Mouse (Mus musculus): ENCODE results near the gene Syde2. TPM values are rescaled to one million over a fixed set of nuclear protein-coding genes. Genes with fewer than 3 reads are reported as not detected.
A peak's percentile ranks its signal among the peaks of the same experiment; 100 is the strongest.
"Not testable (repeated sequence)": the region's sequence is repeated elsewhere in the genome, so short reads cannot be mapped to it uniquely, and the experiment has no call there.

Gene Syde2
- total RNA-seq, 2 experiments from 2014 or later, result 6.9 to 12.9 TPM

DNA sequence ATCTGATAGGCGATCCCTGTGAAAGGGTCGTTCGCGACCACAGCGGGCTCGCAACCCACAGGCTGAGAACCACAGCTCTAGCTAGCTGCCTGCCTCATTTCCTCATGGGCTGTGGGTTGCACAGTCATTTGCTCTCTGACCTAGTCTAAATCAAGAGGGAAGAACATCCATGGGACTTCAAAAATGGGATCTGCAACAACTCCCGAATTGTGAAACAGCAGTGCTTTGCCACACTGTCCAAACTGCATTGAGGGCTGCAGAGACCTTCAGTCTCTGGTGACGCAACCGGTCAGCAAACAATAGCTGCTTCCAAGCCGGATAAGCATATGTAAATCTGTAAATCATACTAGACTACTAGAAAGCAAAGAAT, 23.7 kb upstream of the Syde2 start:
- peak; percentile 36 for ATAC-seq (replicated peaks; ENCODE audit: low FRiP score, low TSS enrichment, poor library complexity, severe bottlenecking)

DNA sequence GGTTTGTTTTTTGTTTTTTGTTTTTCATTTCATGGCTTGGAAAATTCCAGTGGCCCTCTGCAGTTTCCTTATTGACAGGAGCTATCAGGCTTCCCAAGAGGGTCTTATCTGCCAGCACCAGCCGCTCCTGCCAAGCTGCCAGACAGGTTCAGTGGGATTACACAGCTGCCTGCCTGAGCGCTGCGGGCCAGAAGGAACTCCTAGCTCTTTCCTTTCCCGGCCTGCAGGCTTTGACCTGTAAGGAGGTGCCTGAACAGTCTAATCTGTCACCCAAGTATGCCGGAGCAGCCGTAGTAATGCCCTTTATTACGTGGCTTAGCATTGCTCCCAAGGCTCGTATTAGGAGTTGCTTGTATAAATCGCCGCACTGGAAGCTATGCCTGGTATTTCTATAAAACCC, 23.2 kb upstream of the Syde2 start:
- peak; percentile 81 for ATAC-seq (replicated peaks; ENCODE audit: low FRiP score, low TSS enrichment, poor library complexity, severe bottlenecking)

DNA sequence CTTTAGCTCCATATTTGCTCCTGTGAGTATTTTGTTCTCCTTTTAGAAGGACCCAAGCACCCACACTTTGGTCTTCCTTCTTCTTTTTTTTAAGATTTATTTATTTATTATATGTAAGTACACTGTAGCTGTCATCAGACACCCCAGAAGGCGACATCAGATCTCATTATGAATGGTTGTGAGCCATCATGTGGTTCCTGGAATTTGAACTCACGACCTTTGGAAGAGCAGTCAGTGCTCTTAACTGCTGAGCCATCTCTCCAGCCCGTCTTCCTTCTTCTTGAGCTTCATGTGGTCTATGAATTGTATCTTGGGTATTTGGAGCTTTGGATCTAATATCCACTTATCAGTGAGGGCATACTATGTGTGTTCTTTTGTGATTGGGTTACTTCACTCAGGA, 22.1 kb upstream of the Syde2 start:
- not testable (repeated sequence) for ATAC-seq (replicated peaks; ENCODE audit: low FRiP score, low TSS enrichment, poor library complexity, severe bottlenecking)

DNA sequence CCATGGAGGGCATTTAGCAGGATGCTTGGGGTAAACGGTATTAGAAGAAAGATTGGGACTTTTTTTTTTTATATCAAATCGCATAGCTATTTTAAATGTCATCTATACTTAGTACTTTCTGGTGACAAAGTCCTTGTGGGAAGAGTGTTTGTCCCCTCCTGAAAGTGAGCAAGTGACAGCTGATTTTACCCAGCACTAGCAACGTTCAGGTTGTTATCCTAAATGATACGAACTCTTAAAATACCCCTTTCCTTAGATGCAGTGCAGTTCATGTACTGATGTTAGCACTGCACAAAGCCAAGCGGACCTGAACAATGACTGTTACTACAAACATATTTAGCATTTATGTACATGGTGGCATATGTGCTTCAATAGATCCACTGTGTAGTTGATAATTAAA, 20.9 kb upstream of the Syde2 start:
- ATAC-seq (replicated peaks; ENCODE audit: low FRiP score, low TSS enrichment, poor library complexity, severe bottlenecking), result no peak

DNA sequence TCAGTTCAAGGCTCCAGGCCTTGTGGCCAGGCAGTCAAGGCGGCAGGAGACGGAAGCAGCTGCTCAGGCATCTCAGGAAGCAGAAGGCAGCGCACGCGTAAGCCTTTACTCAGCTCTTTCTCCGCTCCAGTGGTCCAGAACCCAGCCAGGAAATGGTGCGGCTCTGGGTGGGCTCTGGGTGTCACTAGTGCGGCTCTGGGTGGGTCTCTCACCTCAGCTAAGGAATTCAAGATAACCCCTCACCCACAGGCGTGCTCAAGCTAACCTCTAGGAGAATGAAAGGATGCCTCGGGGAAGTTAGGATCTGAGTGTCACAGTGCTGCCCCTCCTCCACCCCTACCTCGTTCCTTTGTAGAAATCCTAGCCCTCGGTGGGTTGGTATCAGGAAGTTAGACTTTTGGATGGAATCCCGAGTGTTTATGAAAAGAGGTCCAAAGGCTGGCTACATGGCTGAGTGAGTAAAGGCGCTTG, 18.6 kb upstream of the Syde2 start:
- peak; percentile 37 for ATAC-seq (replicated peaks; ENCODE audit: low FRiP score, low TSS enrichment, poor library complexity, severe bottlenecking)

DNA sequence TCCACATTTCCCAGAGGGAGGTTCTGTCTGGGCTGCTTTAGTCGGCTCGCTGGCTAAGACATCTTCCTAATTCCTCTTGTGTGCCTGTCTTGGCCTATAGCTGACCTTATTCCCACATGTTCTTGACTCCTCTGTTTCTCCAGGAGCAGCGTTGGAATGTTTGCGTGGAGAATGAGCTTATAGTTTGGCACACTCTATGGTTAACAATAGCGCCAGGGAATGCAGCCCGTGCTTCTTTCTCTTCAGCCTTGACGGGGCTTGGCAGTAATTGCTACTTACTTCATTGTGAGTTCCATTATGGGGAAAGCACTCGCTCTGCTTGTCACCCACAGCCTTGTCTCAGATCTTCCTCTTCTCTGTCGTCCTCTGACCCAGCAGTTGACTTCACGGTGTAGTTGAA, 16.2 kb upstream of the Syde2 start:
- no peak for ATAC-seq (replicated peaks; ENCODE audit: low FRiP score, low TSS enrichment, poor library complexity, severe bottlenecking)

DNA sequence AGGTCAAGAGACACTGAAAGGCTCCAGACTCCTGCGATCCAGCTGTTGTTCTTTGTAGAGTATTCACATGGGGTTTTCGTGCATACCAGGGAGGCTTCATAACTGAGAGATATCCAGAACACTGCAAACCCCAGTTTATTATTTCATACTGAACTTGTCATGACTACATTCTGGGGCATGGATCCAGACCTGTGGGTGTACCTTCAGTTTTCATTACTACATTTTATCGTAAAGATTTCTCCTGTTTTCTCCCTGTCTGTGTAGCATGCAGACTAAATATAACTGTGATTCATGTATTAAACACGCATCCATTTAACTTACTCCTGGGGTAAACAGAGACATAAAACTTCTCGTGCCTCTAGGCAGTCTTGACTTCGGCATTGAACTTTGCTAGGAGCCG, 12.7 kb upstream of the Syde2 start:
- ATAC-seq (replicated peaks; ENCODE audit: low FRiP score, low TSS enrichment, poor library complexity, severe bottlenecking), result no peak

DNA sequence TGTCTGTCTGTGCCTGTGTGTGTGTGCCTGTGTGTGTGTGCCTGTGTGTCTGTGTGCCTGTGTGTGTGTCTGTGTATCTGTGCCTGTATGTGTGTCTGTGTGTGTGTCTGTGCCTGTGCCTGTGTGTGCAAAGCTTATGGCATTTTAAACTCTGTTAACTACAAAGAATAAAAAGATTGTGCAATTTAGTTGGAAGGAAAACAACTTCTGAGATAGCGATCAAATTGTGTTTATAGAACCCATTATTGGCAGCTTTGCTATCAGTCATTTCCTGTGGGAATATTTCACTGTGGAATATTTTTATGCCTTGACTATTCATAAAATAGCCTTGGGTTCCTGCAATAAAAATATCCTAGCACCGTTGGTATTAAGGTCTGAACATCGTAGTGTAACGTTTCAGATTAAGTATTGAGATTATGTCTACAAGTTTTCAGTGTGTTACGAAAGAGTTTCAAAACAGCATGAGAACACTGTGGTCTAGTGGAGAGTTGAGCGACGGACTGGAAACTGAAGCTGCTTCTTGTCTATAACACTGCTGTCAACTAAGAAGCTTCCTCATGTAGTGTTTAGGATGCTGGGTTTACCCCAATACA, 2.2 kb upstream of the Syde2 start:
- ATAC-seq (replicated peaks; ENCODE audit: low FRiP score, low TSS enrichment, poor library complexity, severe bottlenecking), result no peak

DNA sequence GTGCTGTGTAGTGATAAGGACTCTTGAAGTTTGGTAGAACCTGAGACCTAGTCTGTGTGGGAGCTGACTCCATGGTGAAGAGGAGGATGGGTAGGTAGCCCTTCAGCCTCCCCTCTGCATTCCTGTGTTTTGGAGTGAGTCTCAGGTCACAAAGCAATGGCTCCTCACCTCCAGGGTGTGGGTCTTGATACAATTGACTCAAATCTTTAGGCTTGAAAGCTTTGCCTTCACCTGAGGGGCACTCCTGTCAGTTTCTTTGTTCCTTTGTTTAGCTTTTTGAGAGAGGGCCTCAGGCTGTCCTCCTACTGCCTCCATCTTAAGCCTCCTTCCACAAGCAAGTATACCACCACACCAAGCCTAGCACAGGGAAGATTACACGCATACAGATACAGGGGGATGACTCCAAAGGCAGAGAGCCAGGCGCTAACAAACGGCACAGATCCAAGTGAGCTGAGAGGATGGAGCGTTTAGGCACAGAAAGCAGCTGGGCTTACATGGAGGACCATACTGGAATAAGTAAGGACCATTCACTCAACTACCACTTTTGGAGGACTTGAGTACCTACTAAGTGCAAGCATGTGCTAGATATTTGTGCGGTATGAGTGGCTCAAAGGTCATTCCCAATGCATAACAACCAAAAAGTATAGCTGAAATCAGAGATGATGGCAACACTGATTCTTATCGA, 1.2 kb upstream of the Syde2 start:
- no peak for ATAC-seq (replicated peaks; ENCODE audit: low FRiP score, low TSS enrichment, poor library complexity, severe bottlenecking)

DNA sequence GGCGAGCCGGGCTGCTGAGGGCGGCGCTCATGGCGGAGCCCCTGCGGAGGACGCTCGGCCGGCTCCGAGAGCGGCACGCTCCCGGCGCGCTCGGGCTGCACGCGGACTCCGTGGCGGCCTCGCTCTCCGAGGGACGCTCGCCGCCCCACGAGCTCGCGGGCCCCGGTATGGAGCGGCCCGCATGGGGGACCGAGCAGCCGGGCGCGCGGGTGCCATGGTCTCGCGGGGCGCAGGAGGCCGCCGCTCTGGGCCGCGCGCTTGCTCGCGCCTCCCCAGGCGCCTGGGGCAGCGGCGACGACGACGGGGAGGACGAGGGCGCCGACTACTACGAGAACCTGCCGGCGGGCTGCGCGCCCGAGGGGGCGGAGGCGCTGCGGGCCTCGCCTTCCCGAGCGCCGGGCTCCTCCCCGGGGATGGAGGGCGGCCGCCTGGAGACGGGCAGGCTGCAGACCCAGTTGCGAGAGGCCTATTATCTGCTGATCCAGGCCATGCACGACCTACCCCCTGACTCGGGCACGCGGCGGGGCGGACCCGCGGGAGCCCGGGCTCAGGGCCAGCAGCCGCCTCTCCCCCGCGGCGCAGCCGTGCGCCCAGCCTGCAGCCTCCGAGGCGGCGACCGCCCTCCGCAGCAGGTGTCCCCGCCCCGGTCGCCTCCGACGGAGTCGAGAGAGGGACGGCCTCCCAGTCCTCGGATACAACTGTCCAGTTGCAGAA, 457 bp downstream of the Syde2 start:
- peak; percentile 85 for ATAC-seq (replicated peaks; ENCODE audit: low FRiP score, low TSS enrichment, poor library complexity, severe bottlenecking)

DNA sequence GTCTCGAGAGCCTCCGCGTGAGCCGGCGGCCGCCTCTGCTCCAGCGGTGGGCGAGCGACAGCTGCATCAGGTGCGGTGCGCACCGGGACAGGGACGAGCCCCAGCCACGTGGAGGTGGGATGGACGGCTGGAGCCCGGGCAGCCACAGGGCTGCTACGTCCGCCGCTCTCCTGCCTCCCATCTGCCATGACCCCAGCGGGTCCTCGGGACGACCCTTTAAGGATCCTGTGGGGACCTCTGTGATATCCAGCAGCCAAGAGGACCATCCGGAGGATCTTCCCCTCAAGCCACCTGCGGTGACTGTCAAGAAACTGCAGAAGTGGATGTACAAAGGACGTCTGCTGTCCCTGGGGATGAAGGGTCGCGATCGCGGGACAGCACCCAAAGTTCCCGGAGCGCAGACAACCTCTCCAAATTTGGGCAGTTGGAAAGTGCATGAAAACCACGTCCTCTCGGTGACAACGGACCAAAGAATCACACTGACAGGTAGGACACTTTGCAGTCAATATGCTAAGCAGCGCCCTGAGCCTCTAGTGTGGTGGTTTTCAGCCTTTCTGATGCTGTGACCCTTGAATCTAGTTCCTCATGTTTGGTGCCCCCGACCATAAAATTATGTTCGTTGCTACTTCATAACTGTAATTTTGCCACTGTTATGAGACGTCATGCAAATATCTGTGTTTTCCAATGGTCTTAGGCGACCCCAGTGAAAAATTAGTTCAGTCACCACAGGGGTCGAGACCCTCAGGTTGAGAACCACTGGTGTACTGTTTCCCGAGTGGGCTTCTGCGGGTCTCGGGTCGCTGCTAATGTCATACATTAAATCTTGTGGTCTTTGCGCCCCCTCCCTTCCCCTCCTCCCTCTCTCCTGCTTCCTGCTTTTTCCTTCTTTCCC, 1.3 kb downstream of the Syde2 start:
- peak; percentile 3; the same call in 1 of the 2 replicates for ATAC-seq (replicated peaks; ENCODE audit: low FRiP score, low TSS enrichment, poor library complexity, severe bottlenecking)

DNA sequence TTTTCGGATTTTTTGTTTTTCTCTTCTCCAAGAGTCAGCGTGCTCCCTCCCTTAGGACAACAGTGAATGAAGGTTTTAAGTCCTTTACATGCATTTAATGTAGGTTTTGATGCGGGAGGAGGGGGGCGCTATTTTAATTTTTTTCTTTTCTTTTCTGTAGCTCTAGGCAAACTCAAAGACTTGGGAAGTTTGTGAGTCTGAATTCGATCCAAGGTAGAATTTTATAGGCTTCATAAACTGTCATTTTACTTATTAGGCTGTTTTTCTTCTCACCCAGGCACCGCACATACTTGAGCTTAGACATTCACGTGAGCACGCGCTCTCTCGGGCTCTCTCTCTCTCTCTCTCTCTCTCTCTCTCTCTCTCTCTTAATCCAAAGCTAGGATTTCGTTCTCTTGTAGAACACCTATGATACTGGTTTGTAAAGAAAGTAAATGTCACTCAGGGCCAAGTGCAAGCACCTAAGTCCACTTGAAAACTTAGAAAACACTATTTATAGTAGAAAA, 2.0 kb downstream of the Syde2 start:
- ATAC-seq (replicated peaks; ENCODE audit: low FRiP score, low TSS enrichment, poor library complexity, severe bottlenecking), result no peak

DNA sequence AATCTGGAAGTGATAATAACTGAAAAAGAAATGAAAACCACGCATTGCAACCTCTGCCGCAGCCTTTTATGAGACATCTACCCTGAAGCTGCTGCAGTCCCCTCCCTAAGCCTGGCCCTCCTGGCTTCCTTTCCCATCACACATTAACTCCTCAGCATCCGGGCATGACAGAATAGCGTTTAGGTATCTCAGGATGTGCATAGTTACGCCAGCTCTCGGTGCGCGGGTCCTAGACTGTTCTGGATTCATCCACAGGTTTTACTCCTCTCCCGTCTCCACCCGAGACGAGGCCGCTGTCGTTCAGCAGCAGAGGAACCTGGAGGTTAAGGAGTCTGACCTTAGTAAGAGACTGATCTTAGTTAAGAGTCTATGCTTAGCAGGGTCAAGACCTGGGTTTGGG, 3.5 kb downstream of the Syde2 start:
- no peak for ATAC-seq (replicated peaks; ENCODE audit: low FRiP score, low TSS enrichment, poor library complexity, severe bottlenecking)

DNA sequence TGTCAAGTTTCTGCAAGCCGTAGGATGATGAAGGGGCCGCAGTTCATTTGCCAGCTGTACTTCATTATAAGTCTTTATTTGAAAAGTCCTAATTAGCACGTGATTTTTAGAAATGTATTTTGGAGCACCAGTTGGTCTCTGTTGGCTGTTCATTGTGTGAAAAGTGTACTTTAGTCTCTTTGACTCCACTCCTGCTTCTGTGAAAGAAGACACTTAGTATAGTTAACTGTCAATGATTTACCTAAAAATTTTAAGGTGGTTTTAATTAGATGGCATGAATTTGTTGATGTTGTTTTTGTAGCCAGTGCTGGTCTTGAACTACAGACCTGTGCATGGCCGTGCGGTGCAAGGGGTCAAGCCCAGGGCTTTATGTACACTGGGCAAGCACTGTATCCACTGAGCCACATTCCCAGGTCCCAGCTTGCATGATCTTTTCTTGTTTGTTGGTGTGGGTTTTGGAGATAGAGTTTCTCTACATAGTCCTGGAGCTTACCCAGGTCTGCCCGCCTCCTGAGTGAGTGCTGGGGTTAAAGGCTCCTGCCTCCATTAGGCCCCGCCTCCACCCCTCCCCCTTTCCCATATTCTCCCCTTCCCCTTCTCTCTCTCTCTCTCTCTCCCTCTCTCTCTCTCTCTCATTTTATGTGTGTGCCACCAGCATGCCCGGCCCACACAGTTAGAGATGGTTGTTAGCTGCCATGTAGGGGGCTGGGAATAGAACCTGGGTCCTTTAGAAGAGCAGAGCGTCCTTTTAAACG, 4.5 kb downstream of the Syde2 start:
- ATAC-seq (replicated peaks; ENCODE audit: low FRiP score, low TSS enrichment, poor library complexity, severe bottlenecking), result no peak

DNA sequence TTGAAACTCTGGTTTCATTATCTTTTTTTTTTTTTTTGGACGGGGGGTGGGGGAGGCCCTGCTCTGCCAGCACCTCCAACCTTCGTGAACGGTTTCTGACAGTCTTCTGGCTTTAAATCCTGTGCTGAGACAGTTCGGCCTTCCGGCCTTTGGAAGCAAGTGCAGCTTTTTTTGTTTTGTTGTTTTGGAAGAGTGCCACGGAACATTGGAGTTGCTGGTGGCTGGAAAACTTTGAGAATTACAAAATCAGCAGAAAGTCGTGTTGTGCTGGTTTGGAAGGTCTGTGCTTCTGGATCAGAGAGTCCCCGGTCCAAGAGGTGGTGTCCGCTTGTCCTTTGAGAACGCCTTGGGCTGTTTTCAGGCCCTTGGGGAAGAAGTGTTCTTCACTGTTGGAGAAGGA, 5.1 kb downstream of the Syde2 start:
- ATAC-seq (replicated peaks; ENCODE audit: low FRiP score, low TSS enrichment, poor library complexity, severe bottlenecking), result no peak

DNA sequence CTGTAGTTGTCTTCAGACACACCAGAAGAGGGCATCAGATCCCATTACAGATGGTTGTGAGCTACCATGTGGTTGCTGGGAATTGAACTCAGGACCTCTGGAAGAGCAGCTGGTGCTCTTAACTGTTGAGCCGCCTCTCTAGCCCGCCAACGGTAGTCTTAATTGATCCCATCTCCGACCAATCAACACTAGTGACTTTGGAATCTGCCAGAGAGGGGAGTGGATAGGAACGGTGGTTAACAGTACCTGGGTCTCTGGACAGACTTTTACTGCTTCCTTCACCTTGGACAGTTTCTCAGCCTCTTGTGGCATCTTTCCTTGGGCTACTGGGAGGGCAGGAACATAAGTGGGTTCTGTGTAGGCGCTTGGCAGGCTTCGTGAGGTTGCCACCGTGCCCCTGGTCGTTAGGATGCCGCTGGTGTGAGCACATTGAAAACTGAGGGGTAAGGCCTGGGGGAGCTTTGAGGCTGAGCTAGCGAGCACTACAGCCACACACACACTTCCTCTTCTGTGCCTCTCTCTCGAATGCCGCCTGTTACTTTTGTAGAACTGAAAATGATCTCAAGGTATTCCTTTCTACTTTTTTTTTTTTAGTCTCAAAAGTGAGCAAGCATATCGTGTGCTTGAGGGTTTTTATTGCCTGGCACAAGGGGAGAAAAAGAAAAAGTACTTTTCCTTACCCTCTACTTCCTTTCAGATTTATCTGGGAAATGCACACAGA, 6.0 kb downstream of the Syde2 start:
- ATAC-seq (replicated peaks; ENCODE audit: low FRiP score, low TSS enrichment, poor library complexity, severe bottlenecking), result no peak; the same call in 1 of the 2 replicates

DNA sequence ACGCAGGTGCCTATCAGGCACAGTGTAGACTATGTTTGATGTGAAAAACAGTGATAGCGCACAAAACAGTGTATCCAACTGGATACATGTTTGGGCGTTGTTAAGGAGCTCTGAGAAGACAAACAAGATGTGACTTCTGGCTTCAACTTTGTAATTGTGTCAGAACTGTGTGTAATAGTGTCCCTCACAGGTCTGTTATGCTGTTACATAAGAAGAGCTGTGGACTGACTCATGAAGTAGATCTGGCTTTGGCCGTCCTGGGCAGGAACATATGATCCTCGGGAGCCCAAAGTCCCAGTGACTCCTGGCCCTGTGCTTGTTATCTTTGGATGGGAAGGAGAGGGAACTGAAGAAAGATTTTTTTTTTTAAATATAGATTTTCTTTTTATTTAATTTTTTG, 7.8 kb downstream of the Syde2 start:
- ATAC-seq (replicated peaks; ENCODE audit: low FRiP score, low TSS enrichment, poor library complexity, severe bottlenecking), result no peak

DNA sequence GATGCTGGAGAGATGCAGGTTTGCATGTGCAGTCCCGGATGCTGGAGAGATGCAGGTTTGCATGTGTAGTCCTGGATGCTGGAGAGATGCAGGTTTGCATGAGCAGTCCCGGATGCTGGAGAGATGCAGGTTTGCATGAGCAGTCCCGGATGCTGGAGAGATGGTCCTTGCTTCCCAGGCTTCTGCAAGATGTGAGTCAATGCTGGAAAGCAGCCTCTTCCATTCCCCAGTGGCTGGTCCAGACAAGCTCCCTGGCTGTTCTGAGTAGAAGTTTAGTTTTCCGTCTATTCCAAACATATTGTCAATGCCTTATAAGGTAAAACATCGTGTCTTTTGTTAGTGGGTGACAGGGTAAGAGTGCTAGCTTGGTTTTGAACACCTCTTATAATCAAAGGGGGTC, 8.9 kb downstream of the Syde2 start:
- ATAC-seq (replicated peaks; ENCODE audit: low FRiP score, low TSS enrichment, poor library complexity, severe bottlenecking), result not testable (repeated sequence)
